Mouse (Mus musculus) testis, adult 2 months (tissue): ENCODE measurements at regions not wholly inside any gene's neighbourhood (a gene's known extent, or its start where the extent isn't known, plus 50 kb on each side); places are given as distances from the start of the nearest gene placed in this dataset.

Source experiments
- CTCF ChIP-seq: fragments of 200-500 bp; IDR thresholded peaks from 2 replicates; pipeline ENCODE4 v1.5.1; 2012; ENCODE audit warnings: low read depth, mild to moderate bottlenecking, inconsistent platforms, low read length, moderate library complexity; ENCODE audit not compliant: control insufficient read depth, insufficient read depth, insufficient replicate concordance
- POLR2A ChIP-seq: fragments of 200-500 bp; IDR thresholded peaks from 2 replicates; pipeline ENCODE4 v1.6.1; 2012; ENCODE audit warnings: low read depth, mild to moderate bottlenecking, inconsistent platforms, low read length, moderate library complexity; ENCODE audit not compliant: control insufficient read depth

GRCm38 (mm10) chr3:41168181-41168967 lies 85.5 kb upstream of the Pgrmc2 start:
- TF ChIP-seq CTCF (peak; percentile 73; the same call in 1 of the 2 replicates), POLR2A (no peak)
